Mouse (Mus musculus): ENCODE data around the gene Olfr1369-ps1. TPM values are rescaled to one million over a fixed set of nuclear protein-coding genes. Genes with fewer than 3 reads are reported as not detected.

Gene Olfr1369-ps1
- polyA plus RNA-seq, 1 experiment from 2014 or later: not detected

- Histone ChIP-seq H3K4me3 (ENCODE audit: low read depth, low read length) (no peak overlapping the region), H3K27me3 (ENCODE audit: control insufficient read depth, insufficient read depth, low read length) (no peaks in the 10 kb centered on the region), H3K4me2 (ENCODE audit: low read depth, low read length) (no peak overlapping the region), H3K36me3 (replicated peaks; ENCODE audit: control insufficient read depth, insufficient read depth, low read depth, low read length) (no peaks in the 10 kb centered on the region), H3K4me1 (ENCODE audit: control insufficient read depth, insufficient read depth, low read length) (no peaks in the 10 kb centered on the region), H3K9me3 (replicated peaks; ENCODE audit: control insufficient read depth, low read length) (no peaks in the 10 kb centered on the region), H3K27ac (replicated peaks; ENCODE audit: low read depth, low read length) (no peak overlapping the region), H3K9ac (replicated peaks; ENCODE audit: low read length) (no peak overlapping the region)
- DNase-seq (ENCODE audit: low spot score) (no peak), ATAC-seq (replicated peaks; ENCODE audit: insufficient number of reproducible peaks, low FRiP score, low TSS enrichment, low read depth) (no peak)
- 45% methylated on average over 8 of the region's 8 CpGs for WGBS
Measured at GRCm38 (mm10) chr13:21142421-21142820, 31.1 kb downstream of the Olfr1369-ps1 start.

- ATAC-seq (replicated peaks; ENCODE audit: insufficient number of reproducible peaks, low FRiP score, low TSS enrichment, low read depth): no peak
- no peak for DNase-seq (ENCODE audit: low spot score)
- no peak within 1 kb of the TSS for H3K4me2 ChIP-seq (ENCODE audit: low read depth, low read length)
- no peaks in the 10 kb centered on the region for H3K4me1 ChIP-seq (ENCODE audit: control insufficient read depth, insufficient read depth, low read length)
- no peak within 1 kb of the TSS for H3K9ac ChIP-seq (replicated peaks; ENCODE audit: low read length)
- H3K9me3 ChIP-seq (replicated peaks; ENCODE audit: control insufficient read depth, low read length): no peaks in the 10 kb centered on the region
- no peak within 1 kb of the TSS for H3K27ac ChIP-seq (replicated peaks; ENCODE audit: low read depth, low read length)
- WGBS: 78% methylated on average over 4 of the region's 4 CpGs
- H3K27me3 ChIP-seq (ENCODE audit: control insufficient read depth, insufficient read depth, low read length): no peaks in the 10 kb centered on the region
- no peak within 1 kb of the TSS for H3K4me3 ChIP-seq (ENCODE audit: low read depth, low read length)
- H3K36me3 ChIP-seq (replicated peaks; ENCODE audit: control insufficient read depth, insufficient read depth, low read depth, low read length): no peaks in the 10 kb centered on the region
Measured at GRCm38 (mm10) chr13:21145767-21146166, 34.5 kb downstream of the Olfr1369-ps1 start, which contains the start of gene Olfr1368. TSS of gene Olfr1368 (minus strand) at chr13:21145867.

- Histone ChIP-seq H3K36me3 (replicated peaks; ENCODE audit: control insufficient read depth, insufficient read depth, low read depth, low read length) (no peaks in the 10 kb centered on the region), H3K4me2 (ENCODE audit: low read depth, low read length) (no peak overlapping the region), H3K27me3 (ENCODE audit: control insufficient read depth, insufficient read depth, low read length) (no peaks in the 10 kb centered on the region), H3K4me1 (ENCODE audit: control insufficient read depth, insufficient read depth, low read length) (no peaks in the 10 kb centered on the region), H3K4me3 (ENCODE audit: low read depth, low read length) (no peak overlapping the region), H3K27ac (replicated peaks; ENCODE audit: low read depth, low read length) (no peak overlapping the region), H3K9me3 (replicated peaks; ENCODE audit: control insufficient read depth, low read length) (no peaks in the 10 kb centered on the region), H3K9ac (replicated peaks; ENCODE audit: low read length) (no peak overlapping the region)
- DNase-seq (ENCODE audit: low spot score) (no peak), ATAC-seq (replicated peaks; ENCODE audit: insufficient number of reproducible peaks, low FRiP score, low TSS enrichment, low read depth) (no peak)
- 75% methylated on average over 5 of the region's 5 CpGs for WGBS
Measured at GRCm38 (mm10) chr13:21155888-21156287, 44.6 kb downstream of the Olfr1369-ps1 start.

GRCm38 (mm10) chr13:21158071-21158470 is 46.8 kb downstream of the Olfr1369-ps1 start:
- H3K9me3 ChIP-seq (replicated peaks; ENCODE audit: control insufficient read depth, low read length): no peaks in the 10 kb centered on the region
- DNase-seq (ENCODE audit: low spot score) (no peak), ATAC-seq (replicated peaks; ENCODE audit: insufficient number of reproducible peaks, low FRiP score, low TSS enrichment, low read depth) (no peak)
- no peak overlapping the region for H3K27ac ChIP-seq (replicated peaks; ENCODE audit: low read depth, low read length)
- H3K36me3 ChIP-seq (replicated peaks; ENCODE audit: control insufficient read depth, insufficient read depth, low read depth, low read length): no peaks in the 10 kb centered on the region
- 0 out of 2 replicates have a peak overlapping the region, but pooled peaks have one; percentile 7 for H3K4me3 ChIP-seq (ENCODE audit: low read depth, low read length)
- no peaks in the 10 kb centered on the region for H3K27me3 ChIP-seq (ENCODE audit: control insufficient read depth, insufficient read depth, low read length)
- 6% methylated on average over 9 of the region's 9 CpGs for WGBS
- H3K4me1 ChIP-seq (ENCODE audit: control insufficient read depth, insufficient read depth, low read length): no peaks in the 10 kb centered on the region
- H3K9ac ChIP-seq (replicated peaks; ENCODE audit: low read length): no peak overlapping the region
- peak overlapping the region; percentile 41; the same call in 1 of the 2 replicates for H3K4me2 ChIP-seq (ENCODE audit: low read depth, low read length)

- under 1% methylated on average over 19 of the region's 19 CpGs for WGBS
- ATAC-seq (replicated peaks; ENCODE audit: insufficient number of reproducible peaks, low FRiP score, low TSS enrichment, low read depth): no peak
Measured at GRCm38 (mm10) chr13:21158785-21159474, 47.6 kb downstream of the Olfr1369-ps1 start.

GRCm38 (mm10) chr13:21159475-21159819 is 48.2 kb downstream of the Olfr1369-ps1 start:
- H3K9me3 ChIP-seq (replicated peaks; ENCODE audit: control insufficient read depth, low read length): no peaks in the 10 kb centered on the region
- peak overlapping the region; percentile 41 for H3K4me2 ChIP-seq (ENCODE audit: low read depth, low read length)
- H3K27me3 ChIP-seq (ENCODE audit: control insufficient read depth, insufficient read depth, low read length): no peaks in the 10 kb centered on the region
- WGBS: 0% methylated on average over 15 of the region's 15 CpGs
- H3K27ac ChIP-seq (replicated peaks; ENCODE audit: low read depth, low read length): no peak overlapping the region
- ATAC-seq (replicated peaks; ENCODE audit: insufficient number of reproducible peaks, low FRiP score, low TSS enrichment, low read depth) (no peak), DNase-seq (ENCODE audit: low spot score) (peak; percentile 35)
- no peaks in the 10 kb centered on the region for H3K4me1 ChIP-seq (ENCODE audit: control insufficient read depth, insufficient read depth, low read length)
- peak overlapping the region; percentile 46 for H3K9ac ChIP-seq (replicated peaks; ENCODE audit: low read length)
- no peaks in the 10 kb centered on the region for H3K36me3 ChIP-seq (replicated peaks; ENCODE audit: control insufficient read depth, insufficient read depth, low read depth, low read length)
- peak overlapping the region; percentile 41 for H3K4me3 ChIP-seq (ENCODE audit: low read depth, low read length)

More at GRCm38 (mm10) chr13:21158785-21159474, 47.6 kb downstream of the Olfr1369-ps1 start:
- H3K4me3 ChIP-seq (ENCODE audit: low read depth, low read length): peak overlapping the region; percentile 41
- H3K9me3 ChIP-seq (replicated peaks; ENCODE audit: control insufficient read depth, low read length): no peaks in the 10 kb centered on the region
- no peak overlapping the region for H3K27ac ChIP-seq (replicated peaks; ENCODE audit: low read depth, low read length)
- no peaks in the 10 kb centered on the region for H3K36me3 ChIP-seq (replicated peaks; ENCODE audit: control insufficient read depth, insufficient read depth, low read depth, low read length)
- no peaks in the 10 kb centered on the region for H3K4me1 ChIP-seq (ENCODE audit: control insufficient read depth, insufficient read depth, low read length)
- DNase-seq (ENCODE audit: low spot score): peak; percentile 90
- no peaks in the 10 kb centered on the region for H3K27me3 ChIP-seq (ENCODE audit: control insufficient read depth, insufficient read depth, low read length)
- H3K4me2 ChIP-seq (ENCODE audit: low read depth, low read length): peak overlapping the region; percentile 41
- H3K9ac ChIP-seq (replicated peaks; ENCODE audit: low read length): peak overlapping the region; percentile 1; the same call in 1 of the 2 replicates

- Histone ChIP-seq H3K4me1 (ENCODE audit: control insufficient read depth, insufficient read depth, low read length) (no peaks in the 10 kb centered on the region), H3K9me3 (replicated peaks; ENCODE audit: control insufficient read depth, low read length) (no peaks in the 10 kb centered on the region), H3K4me2 (ENCODE audit: low read depth, low read length) (peak overlapping the region; percentile 41), H3K4me3 (ENCODE audit: low read depth, low read length) (peak overlapping the region; percentile 41), H3K27me3 (ENCODE audit: control insufficient read depth, insufficient read depth, low read length) (no peaks in the 10 kb centered on the region), H3K9ac (replicated peaks; ENCODE audit: low read length) (peak overlapping the region; percentile 46), H3K27ac (replicated peaks; ENCODE audit: low read depth, low read length) (no peak overlapping the region), H3K36me3 (replicated peaks; ENCODE audit: control insufficient read depth, insufficient read depth, low read depth, low read length) (no peaks in the 10 kb centered on the region)
- under 1% methylated on average over 16 of the region's 16 CpGs for WGBS
- peak; percentile 28 for DNase-seq (ENCODE audit: low spot score)
- peak; percentile 37; the same call in 1 of the 2 replicates for ATAC-seq (replicated peaks; ENCODE audit: insufficient number of reproducible peaks, low FRiP score, low TSS enrichment, low read depth)
Measured at GRCm38 (mm10) chr13:21160041-21160511, 48.8 kb downstream of the Olfr1369-ps1 start.

Data from embryonic facial prominence, embryonic 11.5 days (tissue).